Mouse (Mus musculus) activated CD4-positive, CD25-positive, alpha-beta regulatory T cell, adult 9 weeks (primary cell): ENCODE results near the gene Ccl19. TPM values are rescaled to one million over a fixed set of nuclear protein-coding genes. Genes with fewer than 3 reads are reported as not detected.

ENCODE experiments used
- polyA plus RNA-seq: library from polyadenylated mRNA; unstranded; fragments of 100-300 nt; shearing (Covaris generic); gene quantifications from one replicate; pipeline ENCODE4 v1.2.1, GENCODE M21; 2017

Gene Ccl19
- polyA plus RNA-seq: not detected

GRCm38 (mm10) chr4:42756477-42756876 is at the start of gene Ccl19:
Gene Ccl19, minus strand, starts transcription at chr4:42756577.

GRCm38 (mm10) chr4:42773893-42774292 is 17.5 kb upstream of the Ccl19 start, which contains the start of gene Ccl21a:
Gene Ccl21a, minus strand, starts transcription at chr4:42773993.

GRCm38 (mm10) chr4:42735245-42735644 is 21.1 kb downstream of the Ccl19 start, which contains the start of gene 4930578G10Rik:
Gene 4930578G10Rik, plus strand, starts transcription at chr4:42735545.

Other genes starting within 250 kb of the Ccl19 start
- not detected for gene Fam205a2, start 228.4 kb downstream of the Ccl19 start, polyA plus RNA-seq
- gene Gm10591, start 144.4 kb downstream of the Ccl19 start, polyA plus RNA-seq: not detected
- not detected for gene Gm2564, start 126.9 kb downstream of the Ccl19 start, polyA plus RNA-seq
- gene Ccl27b, start 101.3 kb downstream of the Ccl19 start, polyA plus RNA-seq: not detected
- gene Il11ra2, start 94.7 kb downstream of the Ccl19 start, polyA plus RNA-seq: not detected
- not detected for gene 4930578G10Rik, start 21.0 kb downstream of the Ccl19 start, polyA plus RNA-seq
- not detected for gene Ccl21a, start 17.4 kb upstream of the Ccl19 start, polyA plus RNA-seq
- gene Fam205a1, start 97.3 kb upstream of the Ccl19 start, polyA plus RNA-seq: not detected
- gene Gm12394, start 100.2 kb upstream of the Ccl19 start, polyA plus RNA-seq: not detected
- gene Fam205c, start 117.7 kb upstream of the Ccl19 start, polyA plus RNA-seq: not detected
- 0.31 TPM for gene Phf24, start 160.1 kb upstream of the Ccl19 start, polyA plus RNA-seq
- 12.5 TPM for gene Dnajb5, start 193.2 kb upstream of the Ccl19 start, polyA plus RNA-seq
- gene 1700022I11Rik, start 213.0 kb upstream of the Ccl19 start, polyA plus RNA-seq: not detected
- 436 TPM for gene Vcp, start 243.9 kb upstream of the Ccl19 start, polyA plus RNA-seq